Mouse (Mus musculus) myocyte (in vitro differentiated cells): ENCODE measurements around the gene Spef1. TPM values are rescaled to one million over a fixed set of nuclear protein-coding genes. Genes with fewer than 3 reads are reported as not detected.

ENCODE experiments used
- H3K27me3 ChIP-seq: one replicate; pipeline ENCODE4 v1.6.1; 2011; ENCODE audit not compliant: control insufficient read depth, insufficient read depth, insufficient read length
- H3K36me3 ChIP-seq: one replicate; pipeline ENCODE4 v1.6.1; 2011; ENCODE audit not compliant: control insufficient read depth, insufficient read depth
- H3K4me2 ChIP-seq: one replicate; pipeline ENCODE4 v1.6.1; 2011; ENCODE audit warnings: low read depth, control low read depth
- H3K4me3 ChIP-seq: one replicate; pipeline ENCODE4 v1.5.1; 2011; ENCODE audit warnings: mild to moderate bottlenecking, control low read depth, moderate library complexity
- H3K79me2 ChIP-seq: one replicate; pipeline ENCODE4 v1.6.1; 2011; ENCODE audit not compliant: control insufficient read depth, insufficient read depth
- H3ac ChIP-seq: one replicate; pipeline ENCODE4 v1.6.1; 2011; ENCODE audit not compliant: control insufficient read depth, insufficient read length
- CEBPB ChIP-seq: IDR thresholded peaks from 2 replicates; pipeline ENCODE4 v1.6.1; 2011; ENCODE audit warnings: mild to moderate bottlenecking, moderate library complexity; ENCODE audit not compliant: poor library complexity, insufficient read depth, severe bottlenecking
- E2F4 ChIP-seq: IDR thresholded peaks from one replicate; pipeline ENCODE4 v1.6.1; 2011; ENCODE audit warnings: mild to moderate bottlenecking, control low read depth, moderate library complexity; ENCODE audit not compliant: insufficient read depth
- MAX ChIP-seq: IDR thresholded peaks from one replicate; pipeline ENCODE4 v1.6.1; 2011; ENCODE audit warnings: low read depth, mild to moderate bottlenecking, control low read depth
- MYOD1 ChIP-seq, 3 experiments: IDR thresholded peaks; one replicate each; pipeline ENCODE4 v1.6.1; 2011; ENCODE audit warnings: control low read depth in 2 of 3, low read depth in 2 of 3, mild to moderate bottlenecking in 2 of 3, moderate library complexity in 1 of 3; ENCODE audit not compliant: insufficient read length in 2 of 3, control insufficient read depth in 1 of 3
- MYOG ChIP-seq, 3 experiments: IDR thresholded peaks; one replicate each; pipeline ENCODE4 v1.6.1; 2011; ENCODE audit warnings: control low read depth in 2 of 3, low read depth in 2 of 3, mild to moderate bottlenecking in 2 of 3; ENCODE audit not compliant: insufficient read length in 2 of 3, control insufficient read depth in 1 of 3, insufficient read depth in 1 of 3
- POLR2A ChIP-seq: IDR thresholded peaks from one replicate; pipeline ENCODE4 v1.6.1; 2011; ENCODE audit warnings: low read depth, mild to moderate bottlenecking, control low read depth, moderate library complexity; ENCODE audit not compliant: insufficient read length
- POLR2AphosphoS2 ChIP-seq: IDR thresholded peaks from one replicate; pipeline ENCODE4 v1.6.1; 2011; ENCODE audit warnings: low read depth, control low read depth; ENCODE audit not compliant: insufficient read length
- REST ChIP-seq: IDR thresholded peaks from one replicate; pipeline ENCODE4 v1.6.1; 2011; ENCODE audit warnings: mild to moderate bottlenecking, control low read depth, moderate library complexity; ENCODE audit not compliant: insufficient read depth, insufficient read length
- SRF ChIP-seq: IDR thresholded peaks from one replicate; pipeline ENCODE4 v1.6.1; 2011; ENCODE audit warnings: low read depth; ENCODE audit not compliant: control insufficient read depth, insufficient read length
- TCF12 ChIP-seq: IDR thresholded peaks from one replicate; pipeline ENCODE4 v1.6.1; 2011; ENCODE audit warnings: mild to moderate bottlenecking, control low read depth; ENCODE audit not compliant: poor library complexity, insufficient read depth, severe bottlenecking
- TCF3 ChIP-seq: IDR thresholded peaks from one replicate; pipeline ENCODE4 v1.6.1; 2011; ENCODE audit warnings: low read depth, control low read depth; ENCODE audit not compliant: insufficient read length
- USF1 ChIP-seq: IDR thresholded peaks from one replicate; pipeline ENCODE4 v1.6.1; 2011; ENCODE audit warnings: low read depth, mild to moderate bottlenecking, control low read depth, moderate library complexity
- polyA plus RNA-seq: library from polyadenylated mRNA; unstranded; fragments of >200 nt; fragmentation: generic; extraction: Trizol; gene quantifications from one replicate; pipeline ENCODE4 v1.2.1, GENCODE M21; 2012; ENCODE audit warnings: missing spikeins

The Spef1 gene
- polyA plus RNA-seq, 1 experiment = 9.4 TPM

DNA sequence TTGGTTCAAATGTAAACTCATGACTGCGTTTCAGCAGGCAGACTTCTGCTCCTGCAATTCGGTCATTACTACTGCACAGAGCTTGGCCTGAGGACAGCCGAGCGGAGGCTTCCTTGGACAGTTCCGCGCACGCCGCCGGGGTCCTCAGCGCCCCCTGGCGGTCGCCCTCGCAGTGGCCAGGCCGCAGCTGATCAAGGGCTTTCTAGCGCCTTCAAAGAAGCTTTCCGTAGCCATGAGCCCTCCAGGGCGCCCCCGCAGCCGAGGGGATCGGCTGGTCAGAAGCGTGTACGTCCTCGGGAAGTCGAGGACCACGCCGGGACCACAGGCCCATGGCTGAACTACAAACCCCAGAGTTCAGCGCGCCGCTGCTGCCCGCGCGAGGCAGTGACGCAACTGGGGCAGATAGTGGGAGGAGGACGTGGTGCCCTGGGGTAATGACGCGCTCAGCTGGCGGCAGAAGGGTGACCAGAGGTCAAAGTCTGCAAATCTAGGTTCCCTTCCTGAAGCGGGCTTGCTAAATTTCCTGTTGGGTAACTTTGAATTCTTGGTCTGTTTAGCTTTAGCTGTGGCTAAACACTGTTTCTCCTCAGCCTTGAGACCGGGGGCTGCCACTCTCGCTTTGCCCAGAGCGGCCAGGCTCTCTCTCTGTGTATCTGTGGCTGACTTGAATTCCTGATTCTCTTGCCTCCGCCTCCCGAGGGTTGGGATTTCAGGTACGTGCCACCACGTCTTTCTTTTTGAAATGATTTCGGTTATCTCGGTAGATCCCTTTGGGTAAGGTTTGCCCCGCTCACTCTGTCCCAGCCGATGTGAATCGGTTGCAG, 23.1 kb upstream of the Spef1 start:
- H3ac ChIP-seq = peak overlapping the region; percentile 13
- no peaks in the 10 kb centered on the region for H3K27me3 ChIP-seq
- peak overlapping the region; percentile 78 for H3K4me2 ChIP-seq
- H3K4me3 ChIP-seq = peak overlapping the region; percentile 48
- peaks cover 6% of the 10 kb centered on the region for H3K79me2 ChIP-seq
- TF ChIP-seq MAX = peak; percentile 1
- peak; percentile 89 for TF ChIP-seq POLR2A
- TF ChIP-seq USF1 = no peak
- peak; percentile 91 for TF ChIP-seq POLR2AphosphoS2
- 0 out of 2 replicates have a peak, but pooled peaks have one; percentile 42 for TF ChIP-seq CEBPB
- TF ChIP-seq E2F4 = no peak
- TF ChIP-seq TCF12 = no peak
- TF ChIP-seq TCF3 = no peak
- peak in 1 of 3 experiments; percentile 47 for TF ChIP-seq MYOD1 (IDR thresholded peaks at IDR 0.05; ENCODE audit: control insufficient read depth in 1 of 3, insufficient read length in 2 of 3, low read depth in 2 of 3)
- peak; percentile 79 for TF ChIP-seq SRF
- peak in 1 of 3 experiments; percentile 23 for TF ChIP-seq MYOG (IDR thresholded peaks at IDR 0.05; ENCODE audit: control insufficient read depth in 1 of 3, insufficient read depth in 1 of 3, insufficient read length in 2 of 3, low read depth in 2 of 3)
- H3K36me3 ChIP-seq = no peaks in the 10 kb centered on the region

DNA sequence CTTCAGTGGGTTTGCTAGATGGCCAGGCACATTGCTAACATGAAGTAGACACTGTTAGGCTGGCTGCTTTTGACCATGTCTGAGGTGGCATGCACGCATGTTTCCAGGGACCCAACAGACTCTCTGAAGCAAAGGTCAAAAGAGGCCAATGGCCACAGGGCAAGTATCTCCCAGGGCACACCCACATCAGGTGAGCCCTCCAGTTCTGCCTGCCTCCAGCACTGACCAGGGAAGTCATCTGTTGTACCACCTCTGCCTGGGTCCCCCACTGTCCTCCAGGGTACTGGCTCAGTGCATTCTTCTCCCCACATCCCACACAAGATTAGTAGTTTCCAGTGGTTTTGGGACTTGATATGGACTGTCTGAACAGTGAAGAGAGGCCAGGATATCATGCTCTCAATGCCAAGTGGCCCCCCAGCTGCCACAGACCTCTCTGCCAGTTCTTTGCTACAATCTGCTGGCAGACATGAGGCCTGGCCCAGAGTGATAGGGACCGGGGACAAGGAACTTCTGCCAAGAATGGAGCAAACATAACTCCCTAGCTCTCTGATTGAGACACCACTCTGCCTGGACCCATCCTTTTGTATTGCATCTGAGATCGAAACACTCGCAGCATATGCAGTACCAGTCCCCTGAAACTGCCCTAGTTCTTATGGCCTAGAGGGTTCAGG, 22.2 kb upstream of the Spef1 start:
- Histone ChIP-seq H3K4me2 (peak overlapping the region; percentile 78), H3K36me3 (no peaks in the 10 kb centered on the region), H3ac (no peak overlapping the region), H3K4me3 (peak overlapping the region; percentile 48), H3K27me3 (no peaks in the 10 kb centered on the region), H3K79me2 (peaks cover 6% of the 10 kb centered on the region)
- TF ChIP-seq CEBPB (no peak), POLR2A (no peak), MYOD1 (IDR thresholded peaks at IDR 0.05; ENCODE audit: control insufficient read depth in 1 of 3, insufficient read length in 2 of 3, low read depth in 2 of 3) (no peak)

DNA sequence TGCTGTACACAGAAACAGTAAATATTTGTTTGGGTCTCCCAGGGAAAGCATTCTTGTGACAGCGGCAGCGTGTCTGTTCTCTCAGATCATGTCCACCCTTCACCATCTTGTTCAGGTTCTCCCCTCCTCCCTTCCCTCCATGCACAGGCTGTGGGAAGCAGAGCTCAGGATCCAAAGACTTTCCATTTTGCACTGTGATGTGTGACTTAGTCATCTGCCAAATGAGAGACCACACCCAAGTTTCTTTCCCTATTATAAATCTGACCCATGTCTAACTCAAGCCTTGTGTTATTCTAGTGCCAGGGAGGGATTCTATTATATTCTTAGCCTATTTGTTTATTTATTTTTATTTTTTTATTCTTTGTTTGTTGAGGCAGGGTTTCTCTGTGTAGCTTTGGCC, 21.3 kb upstream of the Spef1 start:
- no peak for TF ChIP-seq E2F4
- no peak for TF ChIP-seq MYOG (IDR thresholded peaks at IDR 0.05; ENCODE audit: control insufficient read depth in 1 of 3, insufficient read depth in 1 of 3, insufficient read length in 2 of 3, low read depth in 2 of 3)
- no peak for TF ChIP-seq TCF12
- no peak for TF ChIP-seq MAX
- no peak for TF ChIP-seq SRF
- TF ChIP-seq POLR2A = no peak
- no peak for TF ChIP-seq CEBPB
- no peak for TF ChIP-seq REST
- TF ChIP-seq MYOD1 (IDR thresholded peaks at IDR 0.05; ENCODE audit: control insufficient read depth in 1 of 3, insufficient read length in 2 of 3, low read depth in 2 of 3) = no peak
- TF ChIP-seq USF1 = no peak
- TF ChIP-seq POLR2AphosphoS2 = no peak
- TF ChIP-seq TCF3 = no peak
- Histone ChIP-seq H3K27me3 (no peaks in the 10 kb centered on the region), H3K4me2 (peak overlapping the region; percentile 78), H3K79me2 (peaks cover 6% of the 10 kb centered on the region), H3K36me3 (no peaks in the 10 kb centered on the region), H3ac (no peak overlapping the region), H3K4me3 (no peak overlapping the region)

DNA sequence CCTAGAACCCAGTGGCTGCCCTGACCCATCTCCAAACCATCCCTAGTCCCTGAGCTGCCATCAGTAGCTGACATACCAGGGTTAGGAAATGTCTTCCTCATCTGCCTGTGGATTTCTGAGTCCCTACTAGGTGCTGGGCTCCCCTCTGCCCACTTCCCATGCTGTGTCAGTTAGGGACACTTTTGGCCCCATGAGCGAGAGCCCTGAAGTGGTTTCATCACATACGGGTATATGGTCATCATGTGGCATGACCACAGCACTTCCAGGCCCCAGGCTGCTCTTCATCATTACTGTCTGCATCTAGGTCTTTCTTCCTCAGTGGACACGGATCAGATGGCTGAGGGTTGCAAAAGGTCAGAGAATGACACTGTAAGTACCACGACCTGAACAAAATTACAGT, 19.7 kb upstream of the Spef1 start, which contains the start of gene Ap5s1:
Ap5s1 (plus strand) TSS at position 301 of the 400 bp plus-strand sequence.
- TF ChIP-seq POLR2AphosphoS2 (no peak), TCF3 (no peak), TCF12 (no peak), MYOG (IDR thresholded peaks at IDR 0.05; ENCODE audit: control insufficient read depth in 1 of 3, insufficient read depth in 1 of 3, insufficient read length in 2 of 3, low read depth in 2 of 3) (no peak), SRF (no peak), E2F4 (no peak), MAX (no peak), USF1 (no peak), REST (no peak), POLR2A (no peak), MYOD1 (IDR thresholded peaks at IDR 0.05; ENCODE audit: control insufficient read depth in 1 of 3, insufficient read length in 2 of 3, low read depth in 2 of 3) (no peak), CEBPB (no peak)
- Histone ChIP-seq H3K4me3 (no peak within 1 kb of the TSS), H3K36me3 (no peaks in the 10 kb centered on the region), H3K4me2 (no peak within 1 kb of the TSS), H3ac (no peak within 1 kb of the TSS), H3K79me2 (peaks cover 5% of the 10 kb centered on the region), H3K27me3 (no peaks in the 10 kb centered on the region)
